Mouse (Mus musculus) cerebellum, adult (tissue): ENCODE data around the gene Eif4g1.

Experiments used
- ATAC-seq: cut with Nextera tagmentation; 2 replicates; pipeline ENCODE4 v1.9.2; 2017; ENCODE audit warnings: mild to moderate bottlenecking, moderate library complexity, mixed read lengths; ENCODE audit not compliant: insufficient number of reproducible peaks, low FRiP score, low TSS enrichment

The Eif4g1 gene

GRCm38 (mm10) chr16:20722736-20723135 is 54.6 kb downstream of the Eif4g1 start:
- no peak for ATAC-seq

DNA sequence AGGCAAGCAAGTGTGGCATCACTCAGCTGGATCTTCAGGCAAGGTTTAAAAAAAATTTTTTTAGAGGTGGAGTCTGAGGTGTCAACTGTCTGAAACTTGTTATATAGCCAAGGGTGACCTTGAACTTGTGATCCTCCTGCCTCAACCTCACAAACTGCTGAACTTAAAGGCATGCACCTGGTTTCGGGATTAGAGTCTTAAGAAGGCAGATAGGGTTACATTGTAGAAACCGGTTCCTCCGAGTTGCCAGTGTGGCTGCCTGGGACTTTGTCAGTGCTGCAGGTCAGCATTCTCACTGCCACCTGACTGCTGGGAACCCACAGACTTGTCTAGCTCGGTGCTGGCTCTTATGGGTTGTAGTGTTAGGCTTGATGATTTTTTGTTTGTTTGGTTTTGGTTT is 55.1 kb downstream of the Eif4g1 start:
- no peak for ATAC-seq

GRCm38 (mm10) chr16:20724338-20724748 is 56.2 kb downstream of the Eif4g1 start:
- ATAC-seq: no peak

GRCm38 (mm10) chr16:20725321-20725720 is 57.2 kb downstream of the Eif4g1 start:
- no peak for ATAC-seq

- ATAC-seq: no peak
These were observed 57.6 kb downstream of the Eif4g1 start for GRCm38 (mm10) chr16:20725750-20726149.

GRCm38 (mm10) chr16:20726384-20726783 is 58.3 kb downstream of the Eif4g1 start:
- ATAC-seq: no peak

DNA sequence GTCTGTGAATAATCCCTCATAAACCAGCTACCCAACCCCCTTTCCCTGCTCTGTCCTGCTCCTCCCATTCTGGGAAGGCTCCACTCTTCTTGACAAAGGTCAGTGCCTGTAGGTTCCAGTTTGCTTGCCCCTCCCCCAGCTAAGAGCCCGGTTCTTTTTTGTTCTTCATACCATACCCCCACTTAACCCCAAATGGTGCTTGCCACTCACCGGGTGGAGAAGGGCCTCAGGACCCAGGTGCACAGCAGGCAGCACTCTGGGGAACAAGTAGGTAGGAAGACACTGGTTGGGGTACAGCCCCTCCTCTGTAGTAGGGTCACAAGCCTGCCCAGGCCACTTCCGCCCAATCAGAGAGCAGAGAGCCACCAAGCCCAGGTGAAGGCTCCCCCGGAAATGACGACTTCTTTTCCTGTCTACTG is 62.2 kb downstream of the Eif4g1 start:
- no peak for ATAC-seq

- ATAC-seq: no peak
These were observed 63.6 kb downstream of the Eif4g1 start for GRCm38 (mm10) chr16:20731688-20732087.

DNA sequence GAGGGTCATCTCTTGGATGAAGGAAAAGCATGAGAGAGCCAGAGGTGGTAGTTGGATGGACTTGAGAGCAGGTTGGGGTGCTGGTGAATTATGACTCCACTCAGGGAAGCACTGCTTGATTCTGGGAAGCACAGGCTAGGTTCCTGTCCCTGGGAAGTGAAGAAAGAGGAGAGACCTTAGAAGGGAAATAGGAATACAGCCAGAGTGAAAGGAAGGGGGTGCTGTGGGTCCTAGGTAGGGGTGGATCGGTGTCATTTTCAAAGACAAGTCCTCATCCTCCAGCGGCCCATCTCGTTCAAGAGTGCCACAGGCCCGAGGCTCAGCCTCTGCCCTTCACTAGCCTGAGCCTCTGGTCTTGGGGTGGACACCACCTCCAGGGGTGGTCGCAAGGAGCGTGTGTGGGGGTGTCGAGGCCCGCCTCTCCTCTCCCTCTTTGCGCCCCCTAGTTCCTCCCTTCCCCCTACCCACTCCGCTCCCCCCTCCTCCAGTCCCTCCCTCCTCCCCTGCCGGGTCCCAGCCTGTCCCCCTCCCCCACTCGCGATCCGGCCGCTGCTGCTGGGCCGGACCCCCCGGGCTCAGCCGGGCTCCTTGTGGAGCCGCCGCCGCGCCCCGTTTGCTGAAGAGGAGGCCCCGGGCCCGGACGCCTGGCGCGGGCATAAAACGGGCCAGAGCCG is 64.3 kb downstream of the Eif4g1 start:
- 0 out of 2 replicates have a peak, but pooled peaks have one; percentile 8 for ATAC-seq

DNA sequence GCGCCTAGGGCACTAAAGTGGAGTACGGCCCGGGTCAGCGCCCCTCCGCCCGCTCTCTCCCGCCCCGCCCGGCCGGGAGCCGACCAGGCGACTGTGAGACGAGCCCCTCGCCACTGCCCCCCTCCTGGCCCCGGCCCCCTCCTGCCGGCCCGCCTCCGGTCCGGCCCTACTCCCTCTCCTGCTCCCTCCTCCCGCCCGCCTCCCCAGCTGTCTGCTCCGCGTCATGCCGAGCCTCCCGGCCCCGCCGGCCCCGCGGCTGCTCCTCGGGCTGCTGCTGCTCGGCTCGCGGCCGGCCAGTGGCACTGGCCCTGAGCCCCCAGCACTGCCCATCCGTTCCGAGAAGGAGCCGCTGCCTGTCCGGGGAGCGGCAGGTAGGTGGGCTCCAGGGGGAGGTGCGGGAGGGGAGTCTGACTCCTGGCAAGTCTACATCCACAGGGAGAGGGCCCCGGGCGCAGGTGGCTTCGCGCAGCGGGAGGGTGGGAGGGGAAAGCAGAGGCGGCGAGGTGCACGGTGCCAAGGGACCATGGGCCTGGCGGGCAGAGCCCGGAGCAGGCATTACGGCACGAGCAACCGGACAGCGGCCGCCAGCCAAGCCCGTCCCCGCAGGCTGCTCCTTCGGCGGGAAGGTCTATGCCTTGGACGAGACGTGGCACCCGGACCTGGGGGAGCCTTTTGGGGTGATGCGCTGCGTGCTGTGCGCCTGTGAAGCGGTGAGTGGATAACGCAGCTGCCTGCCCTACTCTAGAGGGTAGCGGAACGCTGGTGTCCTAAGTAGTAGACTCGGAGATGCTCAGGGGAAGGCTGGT is 65.0 kb downstream of the Eif4g1 start, which contains the start of gene Chrd:
TSS of gene Chrd (plus strand) at position 203 of the 806 bp plus-strand sequence.
- ATAC-seq: peak; percentile 42

DNA sequence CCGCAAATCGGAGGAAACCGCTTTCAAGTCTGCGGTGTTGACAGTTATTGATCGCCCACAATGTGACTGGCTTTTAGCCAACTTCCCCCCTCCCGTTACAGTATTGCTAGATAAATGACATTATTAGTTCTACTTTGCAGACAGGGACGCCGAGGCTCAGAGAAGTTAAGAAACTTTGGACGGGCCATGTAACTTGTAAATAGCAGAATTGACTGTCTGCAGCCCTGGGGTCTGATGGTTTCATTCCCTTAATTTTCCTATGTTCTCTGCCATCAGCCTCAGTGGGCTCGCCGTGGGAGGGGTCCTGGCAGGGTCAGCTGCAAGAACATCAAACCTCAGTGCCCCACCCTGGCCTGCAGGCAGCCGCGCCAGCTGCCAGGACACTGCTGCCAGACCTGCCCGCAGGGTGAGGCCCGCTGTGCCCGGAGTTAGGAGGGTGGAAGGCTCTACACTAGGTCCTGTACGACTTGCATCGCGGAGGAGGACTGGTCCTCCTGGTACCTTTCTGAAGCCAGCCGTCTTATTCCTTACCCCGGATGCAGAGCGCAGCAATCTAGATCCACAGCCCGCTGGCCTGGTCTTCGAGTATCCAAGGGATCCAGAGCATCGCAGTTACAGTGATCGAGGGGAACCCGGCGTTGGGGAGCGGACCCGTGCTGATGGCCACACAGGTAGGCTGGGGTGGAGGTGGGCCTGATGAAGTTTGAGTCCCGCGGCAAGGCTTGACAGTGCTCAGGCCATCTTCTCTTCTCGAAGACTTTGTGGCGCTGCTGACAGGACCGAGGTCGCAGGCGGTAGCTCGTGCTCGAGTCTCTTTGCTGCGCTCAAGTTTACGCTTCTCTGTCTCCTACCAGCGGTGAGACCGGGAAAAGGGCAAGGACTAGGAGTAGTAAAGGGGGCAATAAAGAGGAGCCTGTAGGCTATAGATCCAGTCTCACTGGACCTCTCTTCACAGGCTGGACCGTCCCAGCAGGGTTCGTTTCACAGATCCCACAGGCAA is 65.9 kb downstream of the Eif4g1 start, which contains the start of gene Thpo:
TSS of gene Thpo (minus strand) at position 781 of the 1,000 bp plus-strand sequence.
- ATAC-seq: no peak

- no peak for ATAC-seq
These were observed 67.5 kb downstream of the Eif4g1 start for GRCm38 (mm10) chr16:20735651-20736050.

GRCm38 (mm10) chr16:20736168-20736567 is 68.1 kb downstream of the Eif4g1 start:
- ATAC-seq: no peak

- no peak for ATAC-seq
These were observed 68.7 kb downstream of the Eif4g1 start for GRCm38 (mm10) chr16:20736823-20737222.

- ATAC-seq: no peak
These were observed 71.7 kb downstream of the Eif4g1 start for GRCm38 (mm10) chr16:20739845-20740244.
